Mouse (Mus musculus) adrenal gland, postnatal 36 days (tissue): Measurements from ENCODE around the gene Tmtc1. TPM values are rescaled to one million over a fixed set of nuclear protein-coding genes. Genes with fewer than 3 reads are reported as not detected.

Experiments used
- DNase-seq, 2 experiments: peaks; one replicate each; pipeline ENCODE4 v3.0.0; 2021; ENCODE audit warnings: mixed read lengths in 1 of 2
- long read RNA-seq, 2 experiments: library from polyadenylated mRNA; stranded (forward); transcript quantifications; one replicate each; pipeline ENCODE4 v2.0.0; 2021; ENCODE audit warnings: borderline sequencing depth in 2 of 2
- total RNA-seq, 2 experiments: library from RNA; stranded (reverse); gene quantifications; 2 replicates each; pipeline ENCODE4 v1.2.3; 2021

The Tmtc1 gene
- 10 to 100 TPM; 12.0 to 13.8 TPM for total RNA-seq
- long read RNA-seq, experiment 1, partial matches to known transcripts, result 2 of 4 reads
- long read RNA-seq, experiment 1, other reads (novel, unspliced or antisense), result 2 of 4 reads
- long read RNA-seq, experiment 2, result 0 reads

DNA sequence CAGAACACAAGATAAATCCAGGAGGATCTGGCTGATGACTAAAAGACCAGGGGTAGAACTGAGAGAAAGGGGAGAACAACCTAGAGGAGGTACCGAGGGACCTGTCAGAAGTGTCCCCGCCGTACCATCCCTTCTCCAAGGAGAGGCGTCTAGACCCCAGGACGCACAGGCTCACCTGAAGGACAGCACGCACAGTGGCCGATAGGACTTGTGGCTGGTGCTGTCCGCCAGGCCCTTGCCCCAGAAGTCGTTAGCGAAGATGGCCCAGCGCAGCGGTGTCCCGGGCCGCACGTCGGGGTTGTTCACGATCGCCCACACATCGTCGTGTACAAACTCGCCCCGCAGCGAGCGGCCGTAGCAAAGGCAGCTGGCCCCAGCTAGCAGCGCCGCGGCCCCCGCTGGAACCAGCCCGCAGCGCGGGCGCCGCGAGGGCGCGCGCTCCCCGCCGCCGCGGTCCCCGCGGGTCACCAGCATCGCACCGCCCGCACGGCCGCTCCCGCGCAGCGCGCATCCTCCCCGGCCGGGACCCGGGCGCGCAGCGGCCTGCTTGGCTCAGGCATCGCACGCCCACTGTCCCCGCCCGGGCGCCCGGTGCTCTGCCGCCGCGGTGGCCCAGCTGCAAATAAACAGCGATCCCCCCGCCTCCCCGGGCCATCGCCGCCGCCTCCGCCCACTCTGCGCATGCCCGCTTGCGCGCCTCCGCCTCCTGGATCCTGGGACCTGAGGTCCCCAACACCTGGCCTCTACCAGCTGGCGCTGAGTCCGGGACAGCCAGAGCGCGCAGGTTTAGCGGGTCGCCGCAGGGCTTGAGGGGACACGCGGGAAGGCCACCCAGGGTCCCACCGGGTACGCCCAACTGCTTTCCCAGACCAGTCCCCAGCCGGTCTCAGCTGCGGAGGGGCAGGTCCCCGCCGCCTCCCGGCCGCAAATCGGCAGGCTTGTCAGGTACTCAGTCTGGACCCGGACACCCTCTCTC lies at the start of gene Tmtc1:
Gene Tmtc1 (minus strand): TSS at position 664 of the 976 bp plus-strand sequence.
- peak; percentile 87 to 90 for DNase-seq

DNA sequence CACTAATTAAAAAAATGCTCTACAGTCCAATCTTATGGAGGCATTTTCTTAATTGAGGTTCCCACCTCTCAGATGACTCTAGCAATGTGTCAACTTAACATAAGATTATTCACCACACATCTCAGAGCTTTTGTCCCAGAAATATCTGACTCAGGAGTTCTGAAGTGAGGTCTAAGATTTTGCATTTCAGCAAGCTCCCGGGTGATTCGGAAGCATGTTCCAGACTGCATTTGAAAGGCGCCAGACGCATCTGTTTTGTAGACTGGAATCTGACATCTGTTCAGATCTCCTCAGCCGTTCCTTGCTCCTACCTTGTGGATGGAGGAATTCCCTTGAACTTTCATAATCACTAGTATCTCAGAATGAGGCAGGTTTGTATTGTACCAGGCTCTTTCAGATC lies 47.7 kb upstream of the Tmtc1 start:
- no peak for DNase-seq

DNA sequence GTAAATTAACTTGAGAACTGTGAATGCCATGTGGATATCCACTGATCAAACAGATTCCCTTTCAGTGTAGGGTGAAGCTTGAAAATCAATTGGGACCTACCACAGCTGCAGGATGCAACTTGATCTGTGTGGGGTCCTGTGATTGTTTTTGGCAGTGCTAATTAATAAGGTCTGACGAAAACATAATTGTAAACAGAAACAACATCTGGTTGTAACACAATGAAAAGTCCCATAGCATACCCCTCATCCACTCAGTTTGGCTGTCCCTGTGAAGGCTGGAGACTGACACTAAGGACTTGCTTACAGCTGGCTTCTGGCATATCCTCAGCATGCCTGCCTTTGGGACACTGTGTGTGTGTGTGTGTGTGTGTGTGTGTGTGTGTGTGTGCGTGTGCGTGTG lies 42.6 kb upstream of the Tmtc1 start:
- DNase-seq, result no peak

DNA sequence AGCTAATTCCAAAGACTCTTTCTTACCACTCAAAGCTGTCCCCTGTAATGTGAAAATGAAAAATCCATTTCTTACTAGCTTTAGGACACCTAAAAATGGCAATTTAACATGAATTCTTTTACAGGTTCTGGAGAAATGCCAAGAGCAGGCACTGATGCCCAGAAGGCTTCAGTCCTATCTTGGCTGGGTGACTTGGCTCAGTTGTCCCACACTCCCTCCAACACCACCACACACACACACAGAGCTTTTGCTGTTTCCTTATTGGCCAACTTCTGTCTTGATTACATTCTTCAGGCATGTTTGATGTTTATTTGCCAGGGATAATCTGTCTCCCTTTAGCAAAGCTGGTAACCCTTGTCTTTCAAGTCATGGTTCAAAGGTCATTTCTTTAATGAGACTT lies 37.7 kb upstream of the Tmtc1 start:
- no peak for DNase-seq

DNA sequence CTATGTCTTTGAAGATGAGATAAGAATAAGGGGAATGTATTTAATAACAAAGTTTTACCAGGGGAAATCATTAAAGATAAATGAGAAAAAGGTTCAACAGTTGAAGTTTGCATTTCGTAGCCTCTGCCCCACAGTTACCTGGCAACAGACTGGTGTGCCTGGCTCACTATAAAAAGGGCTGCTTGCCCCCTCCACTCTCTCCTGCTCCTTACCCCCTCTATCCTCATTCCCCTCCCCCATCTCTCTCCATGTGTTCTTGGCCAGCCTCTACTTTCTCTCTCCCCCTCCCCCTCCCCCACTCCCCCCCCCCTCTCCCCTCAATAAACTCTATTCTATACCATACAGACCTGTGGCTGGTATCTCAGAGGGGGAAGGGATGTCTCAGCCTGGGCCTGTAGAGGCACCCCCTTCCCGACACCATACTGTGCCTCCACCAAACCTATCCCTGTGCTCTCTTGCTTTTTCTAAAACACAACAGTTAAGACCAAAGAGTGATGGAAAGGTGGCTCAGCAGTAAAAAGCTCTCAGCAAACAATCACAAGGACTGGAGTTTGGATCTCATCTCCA lies 35.6 kb upstream of the Tmtc1 start:
- no peak for DNase-seq

DNA sequence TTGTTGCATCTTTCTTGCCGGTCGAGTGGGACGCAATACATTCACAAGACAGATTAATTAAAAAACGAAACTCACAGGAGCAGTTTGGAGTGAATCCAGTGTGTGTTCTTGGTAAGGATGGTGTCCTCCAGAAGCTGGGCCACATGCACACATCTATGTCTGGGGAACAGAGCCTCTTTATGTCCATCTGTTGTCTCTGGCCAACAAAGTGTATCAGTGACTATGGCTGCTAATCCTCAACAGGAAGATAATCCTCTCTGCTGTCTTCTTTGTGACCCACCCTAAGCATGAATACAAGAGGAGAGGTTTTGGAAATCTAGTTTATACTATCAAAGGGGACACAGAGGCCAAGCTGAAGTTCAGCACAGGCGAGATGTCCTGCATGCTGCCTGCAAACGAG lies 34.2 kb upstream of the Tmtc1 start:
- DNase-seq, result no peak

DNA sequence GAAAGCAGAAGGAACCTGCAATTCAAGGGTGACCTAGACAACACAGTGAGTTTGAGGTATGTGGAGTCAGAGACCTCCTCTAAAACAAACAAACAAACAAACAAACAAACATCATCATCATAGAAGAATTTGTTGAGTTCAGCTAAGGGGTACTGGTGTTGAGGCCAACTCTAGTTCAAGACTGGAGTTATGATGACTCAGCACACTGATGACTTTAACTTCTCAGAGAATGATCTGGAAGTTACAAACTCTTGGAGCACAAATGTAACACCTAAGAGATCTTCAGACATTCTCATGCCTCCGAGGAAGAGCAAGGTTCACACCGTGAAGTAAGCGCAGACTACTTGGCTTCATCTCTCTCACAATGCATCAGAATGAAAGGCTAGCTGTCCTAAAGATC lies 28.1 kb upstream of the Tmtc1 start:
- DNase-seq, result no peak

DNA sequence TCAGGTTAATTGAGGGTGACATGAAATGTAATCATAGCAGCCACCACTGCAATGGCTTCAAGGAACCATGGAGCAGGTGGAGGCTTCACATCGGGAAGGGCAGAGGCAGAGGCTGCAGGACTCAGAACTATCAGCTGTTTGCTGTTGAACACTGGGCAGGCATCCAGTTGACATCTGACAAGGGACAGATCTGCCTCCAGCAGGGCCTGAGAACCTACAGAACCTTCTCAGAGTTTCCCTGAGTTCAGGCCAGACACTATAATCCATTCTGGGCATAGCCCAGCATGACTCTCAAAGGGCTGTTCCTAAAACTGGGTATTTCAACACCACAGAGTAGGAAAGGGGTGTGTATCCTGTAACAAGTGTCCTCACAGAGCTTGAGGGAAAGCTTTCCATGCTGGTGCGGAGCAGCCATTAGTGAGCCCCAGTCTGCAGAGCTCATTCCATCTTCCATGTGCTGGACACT lies 23.8 kb upstream of the Tmtc1 start:
- DNase-seq, result peak in 1 of 2 experiments; percentile 33

DNA sequence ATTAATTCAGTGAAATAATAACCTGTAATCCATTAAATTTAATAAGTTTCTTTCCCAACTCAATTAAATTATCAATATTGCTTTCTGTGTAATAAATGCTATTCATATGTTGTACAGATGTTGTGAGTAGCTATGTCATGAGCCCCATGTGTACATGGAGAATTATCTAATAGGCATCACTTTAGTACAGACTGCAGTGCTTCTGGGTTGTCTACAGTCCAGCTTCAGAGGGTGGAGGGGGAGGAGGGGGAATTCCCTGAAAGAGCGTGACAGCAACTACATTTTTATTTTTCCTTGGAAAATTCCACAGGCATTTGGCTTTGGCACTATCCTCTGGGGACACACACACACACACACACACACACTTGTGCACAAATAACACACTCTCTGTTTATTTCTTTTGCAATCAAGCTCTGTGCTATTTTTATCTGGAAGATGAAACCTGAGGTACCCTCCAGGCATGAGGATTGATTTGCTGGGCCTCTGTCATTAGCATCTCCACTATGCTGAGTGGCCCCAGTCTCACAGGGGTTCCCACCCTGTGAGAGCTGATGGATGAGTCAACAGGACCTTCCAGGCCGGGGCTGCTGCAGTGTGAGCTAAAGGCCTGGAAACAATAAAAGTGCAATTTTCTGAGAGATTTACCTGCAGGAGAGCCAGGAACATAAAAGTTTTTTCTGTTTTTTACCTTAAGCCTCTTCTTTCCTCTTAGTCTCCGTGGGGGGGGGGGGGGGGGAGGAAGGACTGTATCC lies 23.2 kb upstream of the Tmtc1 start:
- peak in 1 of 2 experiments; percentile 15 for DNase-seq

DNA sequence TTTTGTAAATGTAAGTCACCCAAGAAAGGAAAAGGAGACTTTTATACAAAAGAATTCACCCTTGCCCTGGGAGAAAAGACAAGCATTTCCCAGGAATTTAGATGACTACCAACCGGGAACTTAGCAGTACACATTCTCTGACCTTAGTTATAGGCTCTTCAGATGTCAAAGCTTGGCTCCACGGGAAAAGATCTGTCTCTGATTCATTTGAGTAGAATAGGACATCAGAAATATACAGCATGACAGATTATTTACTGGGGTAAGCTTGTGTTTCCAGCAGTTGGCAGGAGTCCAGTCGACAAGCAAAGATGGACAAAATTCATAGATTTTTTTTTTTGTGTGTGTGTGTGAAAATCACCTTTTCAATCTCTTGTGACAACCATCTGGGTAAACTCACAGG lies 15.4 kb upstream of the Tmtc1 start:
- no peak for DNase-seq

DNA sequence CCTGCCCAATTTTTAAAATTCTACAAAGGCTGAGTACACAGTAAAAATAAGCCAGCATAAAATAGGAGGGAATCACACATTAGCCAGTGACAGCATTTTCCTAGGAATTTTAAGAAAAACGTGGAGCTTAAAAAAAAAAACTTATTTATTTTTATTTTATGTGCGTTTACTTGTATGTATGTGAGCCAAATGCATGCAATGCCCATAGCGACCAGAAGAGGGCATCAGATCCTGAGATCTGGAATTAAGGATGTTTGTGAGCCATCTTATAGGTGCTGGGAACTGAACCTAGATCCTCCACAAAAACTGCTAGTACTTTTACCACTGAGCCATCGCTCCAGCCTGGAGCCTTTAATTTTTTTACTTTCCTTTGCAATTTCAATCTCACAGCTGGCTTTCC lies 11.3 kb upstream of the Tmtc1 start:
- DNase-seq, result no peak

DNA sequence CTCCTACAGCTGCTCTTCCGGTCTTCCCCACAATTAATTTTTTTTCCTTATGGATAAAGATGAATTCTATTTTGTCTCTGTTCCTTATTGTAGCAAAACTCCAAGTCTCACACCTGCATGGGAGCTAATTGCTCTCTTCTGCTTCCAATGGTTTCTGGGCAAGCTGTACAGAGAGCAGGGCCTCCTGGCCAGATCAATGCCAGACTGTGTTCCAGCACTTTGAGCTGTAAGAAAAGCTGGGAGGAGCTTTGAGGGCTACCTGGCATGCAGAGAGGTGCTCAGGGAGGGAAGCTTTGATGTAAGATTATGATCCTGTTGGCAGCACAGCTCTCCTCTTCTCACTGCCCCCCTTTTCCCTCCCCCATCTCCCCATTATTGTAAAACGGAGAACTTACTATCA lies 10.6 kb upstream of the Tmtc1 start:
- DNase-seq, result no peak

DNA sequence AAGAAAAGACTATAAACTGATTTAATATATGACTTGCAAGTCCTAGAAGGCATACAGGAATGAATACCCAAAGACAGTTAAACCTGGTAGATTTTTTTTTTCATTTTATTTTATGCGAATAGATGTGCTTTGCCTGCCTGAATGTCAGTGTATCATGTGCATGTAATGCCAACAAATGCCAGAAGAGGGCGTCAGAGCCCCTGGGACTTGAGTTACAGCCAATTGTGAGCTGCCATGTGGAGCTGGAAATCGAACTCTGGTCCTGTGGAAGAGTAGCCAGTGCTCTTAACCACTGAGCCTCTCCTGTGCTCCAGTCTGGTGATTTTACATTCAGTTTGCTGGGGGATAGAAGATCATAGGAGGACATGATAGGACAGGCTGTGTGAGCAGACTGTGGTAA lies 4.0 kb upstream of the Tmtc1 start:
- no peak for DNase-seq

DNA sequence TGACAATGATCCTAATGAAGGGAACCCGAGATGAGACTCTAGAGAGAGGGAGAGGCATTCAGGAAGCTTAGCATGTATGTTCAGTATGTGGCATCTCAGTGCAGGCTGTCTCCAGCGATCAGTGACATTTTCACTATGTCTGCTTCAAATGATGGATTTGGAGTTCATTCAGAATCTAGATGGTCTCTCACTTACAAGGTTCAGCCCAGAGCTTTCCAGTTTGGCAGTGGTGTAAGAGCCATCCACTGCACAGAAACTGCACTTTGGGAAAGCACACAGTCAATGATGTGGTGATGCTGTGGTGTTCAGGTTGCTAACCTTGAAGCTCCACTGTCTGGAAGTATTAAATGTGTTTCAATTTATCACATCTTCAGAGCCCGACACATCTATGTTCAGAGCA lies 1.9 kb upstream of the Tmtc1 start:
- DNase-seq, result no peak

DNA sequence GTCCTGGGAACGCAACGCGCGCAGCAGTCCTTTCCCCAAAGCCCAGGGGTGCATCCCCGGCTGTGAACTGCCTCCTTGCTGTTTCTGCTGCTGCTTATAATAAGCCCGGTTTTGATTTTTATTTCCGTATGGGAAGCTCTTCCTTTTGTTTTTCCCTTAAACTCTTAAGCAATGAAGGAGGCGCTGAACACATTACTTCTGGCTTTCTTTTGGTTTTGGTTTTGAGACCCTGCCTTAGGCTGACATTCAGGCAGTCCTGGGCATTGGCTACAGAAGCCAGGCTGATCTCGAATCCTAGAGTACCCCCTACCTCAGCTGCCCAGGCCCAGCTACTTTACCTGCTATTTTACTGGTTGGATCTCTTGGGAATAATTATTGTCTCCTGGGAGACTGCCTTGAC lies 607 bp upstream of the Tmtc1 start:
- no peak for DNase-seq

DNA sequence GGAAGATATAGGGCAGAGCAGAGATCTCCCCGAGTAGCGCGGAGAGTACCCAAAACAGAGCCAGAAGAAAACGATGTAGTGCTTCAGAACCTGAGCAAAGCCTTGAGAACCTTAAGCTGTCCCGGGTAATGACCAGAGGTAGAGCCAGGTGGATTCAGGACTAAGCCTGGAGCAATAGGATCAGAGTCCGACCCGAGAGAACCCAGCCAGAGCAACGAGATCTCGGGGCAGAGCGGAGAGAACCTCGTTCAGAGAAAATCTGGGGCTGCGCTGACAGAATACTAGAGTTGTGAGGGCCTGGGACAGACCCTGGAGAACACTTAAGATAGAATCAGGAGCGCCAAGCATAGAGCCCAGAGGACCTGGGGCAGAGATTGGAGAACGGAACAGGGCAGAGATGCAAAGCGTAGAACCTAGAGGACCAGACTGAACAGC lies 881 bp downstream of the Tmtc1 start:
- peak in 1 of 2 experiments; percentile 8 for DNase-seq

DNA sequence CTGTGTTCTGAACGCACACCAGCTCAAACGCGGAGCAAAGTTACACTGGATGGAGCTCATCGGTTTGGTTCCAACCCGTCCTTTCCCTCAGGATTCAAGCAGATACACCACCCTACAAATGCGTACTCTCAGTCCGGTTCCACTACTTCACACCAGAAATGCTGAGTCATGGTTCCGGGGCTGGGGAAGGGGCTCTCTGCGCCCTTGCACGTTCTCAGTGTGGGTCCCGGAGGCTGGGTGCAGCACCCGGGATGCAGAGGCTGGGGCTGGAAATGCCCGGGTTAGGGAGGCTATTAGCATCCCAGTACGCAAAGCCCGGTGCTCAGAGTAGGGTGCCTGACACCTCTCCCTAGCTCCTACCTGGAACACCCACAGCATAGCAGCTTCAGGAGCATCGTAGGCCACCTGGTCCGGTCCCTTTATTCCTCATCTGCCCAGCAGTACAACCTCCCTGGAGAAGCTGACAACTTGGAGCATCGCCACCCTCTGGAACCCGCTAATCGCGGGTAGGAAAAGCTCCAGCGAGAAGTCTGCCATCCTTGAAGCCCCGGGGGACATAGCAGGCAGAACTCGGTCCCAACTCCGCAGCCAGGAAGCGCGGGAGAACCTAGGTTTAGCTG lies 1.4 kb downstream of the Tmtc1 start:
- DNase-seq, result peak; percentile 13 to 29

DNA sequence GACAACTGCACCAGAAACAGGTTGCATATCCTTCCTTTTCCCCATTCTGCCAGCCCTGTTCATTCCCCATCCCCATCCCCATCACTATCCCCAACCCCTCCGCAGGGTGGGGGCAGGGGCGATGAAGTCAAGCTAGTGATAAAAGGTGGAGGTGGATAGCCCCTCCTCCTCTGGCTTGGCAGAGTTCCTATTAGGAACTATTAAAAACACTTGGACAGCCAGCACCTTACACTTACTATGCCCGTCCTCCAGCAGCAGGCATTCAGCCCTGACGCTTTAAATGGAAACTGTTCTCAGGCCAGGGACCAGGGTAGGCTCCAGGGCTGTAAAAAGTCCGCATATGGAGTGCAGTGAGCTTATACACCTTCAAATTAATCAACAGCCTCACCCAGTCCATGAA lies 2.3 kb downstream of the Tmtc1 start:
- no peak for DNase-seq

DNA sequence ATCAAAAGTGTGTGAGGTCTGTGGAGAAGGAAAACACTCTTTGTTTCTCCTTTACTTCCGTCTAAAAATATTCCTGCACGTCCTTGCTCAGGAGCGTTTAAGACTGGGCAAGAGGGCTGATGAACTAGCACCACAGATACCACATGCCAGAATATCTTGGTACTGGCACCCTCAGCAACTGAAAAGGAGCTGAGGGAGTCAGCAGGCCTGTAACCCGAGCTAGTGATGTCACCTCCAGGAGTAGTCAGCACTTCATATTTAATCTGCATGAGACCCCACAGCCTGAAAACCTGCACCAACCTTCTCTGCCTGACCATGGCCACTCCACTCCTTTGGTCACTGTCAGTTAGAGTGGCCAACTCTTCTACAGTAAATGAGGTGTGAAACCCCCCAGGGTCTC lies 5.1 kb downstream of the Tmtc1 start:
- no peak for DNase-seq

DNA sequence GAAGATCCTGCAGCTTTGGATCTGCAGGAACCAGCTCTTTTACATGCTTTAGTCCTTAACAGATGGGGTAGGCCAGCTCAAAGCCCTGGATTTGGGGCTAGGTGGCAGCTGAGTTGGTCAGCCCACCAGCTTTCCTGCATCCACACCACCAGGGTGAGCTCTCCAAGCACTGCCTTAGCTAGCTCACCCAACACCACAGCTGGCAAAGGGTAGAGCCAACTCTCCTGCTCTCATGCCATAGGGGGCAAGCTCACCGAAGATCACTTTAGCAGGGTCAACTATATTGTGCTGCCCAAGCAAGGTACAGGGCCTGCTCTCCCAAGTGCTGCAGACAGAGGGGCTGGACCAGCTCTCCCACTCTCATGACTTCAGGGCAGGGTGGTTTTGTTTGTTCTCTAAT lies 6.6 kb downstream of the Tmtc1 start:
- no peak for DNase-seq

DNA sequence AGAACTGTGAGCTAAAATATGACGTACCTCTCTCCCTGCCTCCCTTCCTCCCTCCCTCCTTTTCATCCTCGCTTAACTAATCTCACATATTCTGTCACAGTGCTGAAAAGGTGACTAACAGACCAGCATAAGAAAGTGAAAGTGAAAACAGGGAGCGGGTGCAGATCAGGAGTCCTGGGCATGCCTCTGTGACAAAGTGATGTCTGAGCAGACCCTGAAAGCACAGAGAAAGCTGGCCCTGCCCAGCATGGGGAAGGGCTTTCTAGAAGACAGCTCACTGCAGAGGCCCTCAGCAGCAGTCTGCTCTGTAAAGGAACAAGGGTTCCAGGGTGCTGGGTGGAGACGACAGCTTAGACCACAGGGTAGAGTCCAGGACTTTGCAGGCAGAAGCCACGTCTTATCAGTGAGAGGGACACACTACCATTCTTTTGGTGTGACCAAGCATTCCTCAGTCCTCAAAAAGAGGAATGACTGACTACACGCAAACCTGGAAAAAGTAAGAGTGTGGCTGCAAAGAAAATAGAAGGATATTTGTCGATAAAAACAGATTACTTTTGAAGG lies 7.7 kb downstream of the Tmtc1 start:
- peak in 1 of 2 experiments; percentile 7 for DNase-seq

DNA sequence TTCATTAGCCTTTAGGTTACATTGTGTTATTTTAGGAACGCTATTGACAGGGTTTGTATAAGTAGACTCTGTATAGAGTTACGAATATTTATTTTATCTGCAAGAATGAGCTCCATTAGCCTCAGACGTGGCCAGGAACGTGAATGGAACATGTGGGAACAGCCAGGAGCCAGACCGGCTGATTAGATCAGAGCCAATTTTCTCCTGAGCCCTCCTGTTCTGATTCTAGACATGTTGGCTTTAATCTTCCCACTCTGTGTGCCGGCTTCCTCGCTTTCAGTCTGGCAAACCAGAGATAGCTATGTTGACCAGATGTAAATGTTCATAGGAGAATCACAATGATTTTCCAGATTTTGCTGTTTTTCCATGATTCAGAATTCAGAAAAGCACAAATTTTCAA lies 22.6 kb downstream of the Tmtc1 start:
- no peak for DNase-seq
